Mouse (Mus musculus) kidney, embryonic 14.5 days (tissue): ENCODE results near the gene Dtx1. TPM values are rescaled to one million over a fixed set of nuclear protein-coding genes. Genes with fewer than 3 reads are reported as not detected.
A peak's percentile ranks its signal among the peaks of the same experiment; 100 is the strongest.

Experiments
- ATAC-seq: fragments of 200-750 bp; cut with Nextera tagmentation; 2 replicates; pipeline ENCODE4 v1.8.0; 2017; ENCODE audit warnings: moderate number of reproducible peaks, mild to moderate bottlenecking, moderate TSS enrichment, moderate library complexity; ENCODE audit not compliant: low FRiP score, low TSS enrichment
- H3K27ac ChIP-seq: fragments of 300-500 bp; sonication (generic); 2 replicates; pipeline ENCODE4 v1.5.1; 2014; ENCODE audit warnings: low read depth, mild to moderate bottlenecking, low read length, moderate library complexity, mixed read lengths
- H3K27me3 ChIP-seq: fragments of 300-500 bp; sonication (generic); 2 replicates; pipeline ENCODE4 v1.6.1; 2014; ENCODE audit warnings: mild to moderate bottlenecking, low read length; ENCODE audit not compliant: control insufficient read depth, insufficient read depth
- H3K36me3 ChIP-seq: fragments of 300-500 bp; sonication (generic); 2 replicates; pipeline ENCODE4 v1.6.1; 2014; ENCODE audit warnings: low read length, mixed read lengths; ENCODE audit not compliant: control insufficient read depth, insufficient read depth
- H3K4me1 ChIP-seq: fragments of 300-500 bp; sonication (generic); 2 replicates; pipeline ENCODE4 v1.6.1; 2014; ENCODE audit warnings: low read length, mixed read lengths; ENCODE audit not compliant: control insufficient read depth, insufficient read depth
- H3K4me2 ChIP-seq: fragments of 300-500 bp; sonication (generic); replicated peaks from 2 replicates; pipeline ENCODE4 v1.6.1; 2014; ENCODE audit warnings: low read depth, mild to moderate bottlenecking, low read length
- H3K4me3 ChIP-seq: fragments of 300-500 bp; sonication (generic); 2 replicates; pipeline ENCODE4 v1.5.1; 2014; ENCODE audit warnings: mild to moderate bottlenecking, low read length
- H3K9ac ChIP-seq: fragments of 300-500 bp; sonication (generic); 2 replicates; pipeline ENCODE4 v1.6.1; 2014; ENCODE audit warnings: low read depth, mild to moderate bottlenecking, low read length, moderate library complexity
- H3K9me3 ChIP-seq: fragments of 300-500 bp; sonication (generic); 2 replicates; pipeline ENCODE4 v1.6.1; 2016; ENCODE audit warnings: low read length; ENCODE audit not compliant: control insufficient read depth
- WGBS: fragments of 180-500 bp; shearing (Covaris S2); extraction: QIAGEN DNeasy Blood & Tissue Kit; methylation state at CpG from one replicate; pipeline ENCODE4 v1.1.7; 2014; 5-methylcytosine and 5-hydroxymethylcytosine counted together
- polyA plus RNA-seq: library from polyadenylated mRNA; unstranded; fragments of >200 nt; fragmentation: Nextera tagmentation; extraction: Ambion mirVana; gene quantifications from 2 replicates; pipeline ENCODE4 v1.2.1, GENCODE M21; 2014

Gene Dtx1
- polyA plus RNA-seq, 1 experiment from 2014 or later: 7.3 TPM

DNA sequence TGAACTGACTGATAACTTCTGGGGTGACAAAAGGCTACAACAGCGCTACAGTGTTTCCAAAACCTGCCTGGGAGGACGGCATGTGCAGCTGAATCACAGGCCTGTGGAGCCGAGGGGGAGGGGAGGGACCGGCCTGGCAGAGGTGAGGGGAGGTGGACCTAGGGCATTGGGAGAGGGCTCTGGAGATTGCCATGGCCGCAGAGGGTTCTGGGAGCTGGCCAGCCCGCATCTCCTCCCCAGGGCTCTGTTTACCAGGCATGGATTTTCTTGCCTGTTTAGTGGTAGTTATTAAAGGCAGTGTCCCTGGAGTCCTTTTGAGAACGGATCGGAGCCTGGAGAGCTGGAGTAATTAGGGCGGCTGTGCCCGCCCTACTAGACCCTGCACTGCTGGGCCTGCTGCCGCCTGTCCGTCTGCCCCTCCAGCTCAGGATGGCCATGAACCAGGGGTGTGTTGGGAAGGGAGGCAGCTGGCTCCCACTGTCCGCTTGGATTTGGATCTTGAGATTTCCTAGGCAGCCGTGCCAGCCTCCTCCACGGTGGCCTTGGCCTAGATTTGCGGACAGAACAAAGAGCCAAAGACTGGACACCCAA is 12.8 kb downstream of the Dtx1 start:
- H3K4me3 ChIP-seq: no peak overlapping the region
- WGBS: 50% methylated on average over 16 of the region's 16 CpGs
- H3K36me3 ChIP-seq: no peaks in the 10 kb centered on the region
- H3K9me3 ChIP-seq: no peaks in the 10 kb centered on the region
- peaks cover 31% of the 10 kb centered on the region for H3K27me3 ChIP-seq
- H3K4me2 ChIP-seq: no peak overlapping the region
- no peak overlapping the region for H3K27ac ChIP-seq
- H3K4me1 ChIP-seq: no peaks in the 10 kb centered on the region
- no peak overlapping the region for H3K9ac ChIP-seq
- ATAC-seq: no peak

DNA sequence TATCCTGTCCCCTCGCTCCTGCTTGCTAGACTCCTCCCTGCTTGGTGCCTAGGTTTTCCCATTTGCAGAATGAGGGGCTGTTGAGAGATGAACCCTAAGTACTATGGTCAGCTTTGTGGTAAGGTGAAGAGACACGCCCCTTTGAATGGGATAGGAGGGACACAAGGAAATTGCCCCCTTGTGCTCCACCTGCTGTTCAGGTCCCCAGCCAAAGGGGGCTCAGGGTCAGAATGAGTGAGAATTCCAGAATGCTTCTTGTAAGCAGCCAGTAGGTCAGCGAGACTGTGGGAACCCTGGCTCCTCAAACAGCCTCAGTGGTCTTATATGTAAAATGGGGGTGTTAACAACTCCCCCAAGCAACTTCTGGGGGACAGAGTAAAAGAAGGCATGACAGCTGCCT is 13.5 kb downstream of the Dtx1 start:
- Histone ChIP-seq H3K27ac (no peak overlapping the region), H3K4me2 (no peak overlapping the region), H3K9ac (no peak overlapping the region), H3K9me3 (no peaks in the 10 kb centered on the region), H3K4me3 (no peak overlapping the region), H3K4me1 (no peaks in the 10 kb centered on the region), H3K36me3 (no peaks in the 10 kb centered on the region), H3K27me3 (peaks cover 37% of the 10 kb centered on the region)
- no peak for ATAC-seq
- 48% methylated on average over 3 of the region's 3 CpGs for WGBS

DNA sequence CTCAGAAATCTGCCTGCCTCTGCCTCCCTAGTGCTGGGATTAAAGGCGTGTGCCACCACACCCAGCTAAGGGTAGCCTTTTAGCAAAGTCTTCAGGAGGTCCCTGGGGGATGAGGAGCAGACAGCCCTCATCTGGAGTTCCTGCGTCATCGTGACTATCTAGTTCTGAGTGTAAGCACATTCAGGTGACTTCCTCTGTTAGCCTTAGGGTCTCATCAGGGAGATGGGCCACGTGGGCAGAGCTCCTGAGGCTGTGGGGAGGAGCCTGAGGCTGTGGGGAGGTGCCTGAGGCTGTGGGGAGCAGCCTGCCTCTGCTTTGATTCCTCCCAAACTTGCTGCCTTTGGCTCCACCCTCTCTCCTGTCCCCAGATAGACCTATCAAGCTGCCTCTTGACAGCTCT is 14.9 kb downstream of the Dtx1 start:
- peaks cover 43% of the 10 kb centered on the region for H3K27me3 ChIP-seq
- no peaks in the 10 kb centered on the region for H3K36me3 ChIP-seq
- H3K4me2 ChIP-seq: no peak overlapping the region
- no peak overlapping the region for H3K9ac ChIP-seq
- H3K27ac ChIP-seq: no peak overlapping the region
- 0 out of 2 replicates have a peak, but pooled peaks cover 3% of the 10 kb centered on the region for H3K4me1 ChIP-seq
- ATAC-seq: no peak
- H3K9me3 ChIP-seq: no peaks in the 10 kb centered on the region
- no peak overlapping the region for H3K4me3 ChIP-seq
- WGBS: 60% methylated on average over 4 of the region's 4 CpGs

DNA sequence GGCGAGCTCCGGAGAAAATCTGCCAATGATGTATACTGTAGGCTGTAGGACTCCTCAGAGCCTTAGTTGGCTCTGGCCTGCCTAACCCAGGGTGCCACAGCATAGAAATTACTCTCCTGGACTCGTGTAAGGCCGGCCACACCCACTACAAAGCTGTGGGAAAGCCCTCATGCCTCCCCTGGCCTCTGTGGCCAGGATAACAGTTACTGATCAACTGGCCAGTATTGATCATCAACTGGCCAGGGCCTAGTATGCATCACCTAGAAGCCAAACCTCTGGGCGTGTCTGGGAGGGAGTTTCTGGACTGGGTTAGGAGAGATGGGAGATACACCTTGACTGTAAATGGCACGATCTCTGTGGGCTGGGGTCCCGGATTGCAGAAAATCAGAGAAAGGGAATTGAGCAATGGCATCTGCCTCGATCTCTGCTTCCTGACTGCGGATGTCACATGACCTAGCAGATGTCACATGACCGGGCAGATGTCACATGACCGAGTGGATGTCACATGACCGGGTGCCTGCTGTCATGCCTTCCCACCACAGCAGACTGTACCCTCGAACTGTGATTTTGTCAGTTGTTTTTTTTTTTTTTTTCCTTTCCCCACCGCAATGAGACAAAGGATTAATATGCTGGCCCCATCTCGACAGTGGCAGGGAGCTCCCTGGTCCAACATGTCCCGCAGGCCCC is 15.5 kb downstream of the Dtx1 start:
- H3K4me1 ChIP-seq: 0 out of 2 replicates have a peak, but pooled peaks cover 3% of the 10 kb centered on the region
- peaks cover 43% of the 10 kb centered on the region for H3K27me3 ChIP-seq
- no peaks in the 10 kb centered on the region for H3K9me3 ChIP-seq
- WGBS: 75% methylated on average over 16 of the region's 16 CpGs
- no peaks in the 10 kb centered on the region for H3K36me3 ChIP-seq
- no peak for ATAC-seq
- H3K4me3 ChIP-seq: no peak overlapping the region
- no peak overlapping the region for H3K4me2 ChIP-seq
- H3K9ac ChIP-seq: no peak overlapping the region
- no peak overlapping the region for H3K27ac ChIP-seq

DNA sequence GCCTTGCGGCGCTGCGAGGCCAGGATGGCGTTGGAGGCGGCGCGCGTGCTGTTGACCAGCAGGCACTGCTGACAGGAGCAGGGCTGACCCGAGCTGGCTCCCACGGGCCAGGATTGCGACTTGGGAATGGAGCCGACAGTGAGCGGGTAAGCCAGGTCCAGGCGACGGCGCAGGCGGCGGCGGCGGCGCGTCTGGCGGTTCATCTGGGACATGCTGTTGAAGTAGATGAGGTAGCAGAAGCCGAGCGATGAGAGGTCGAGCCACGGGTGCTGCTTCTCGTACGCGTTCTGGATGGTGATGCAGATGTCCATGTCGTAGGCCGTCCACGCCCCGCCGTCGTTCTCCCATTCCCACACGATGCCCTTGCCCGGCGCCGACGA is 17.0 kb downstream of the Dtx1 start:
- H3K4me3 ChIP-seq: peak overlapping the region; percentile 25
- ATAC-seq: no peak
- H3K4me2 ChIP-seq: peak overlapping the region; percentile 38
- WGBS: 4% methylated on average over 40 of the region's 41 CpGs
- no peak overlapping the region for H3K9ac ChIP-seq
- H3K27me3 ChIP-seq: peaks cover 38% of the 10 kb centered on the region
- H3K27ac ChIP-seq: no peak overlapping the region
- no peaks in the 10 kb centered on the region for H3K36me3 ChIP-seq
- 0 out of 2 replicates have a peak, but pooled peaks cover 3% of the 10 kb centered on the region for H3K4me1 ChIP-seq
- H3K9me3 ChIP-seq: no peaks in the 10 kb centered on the region

DNA sequence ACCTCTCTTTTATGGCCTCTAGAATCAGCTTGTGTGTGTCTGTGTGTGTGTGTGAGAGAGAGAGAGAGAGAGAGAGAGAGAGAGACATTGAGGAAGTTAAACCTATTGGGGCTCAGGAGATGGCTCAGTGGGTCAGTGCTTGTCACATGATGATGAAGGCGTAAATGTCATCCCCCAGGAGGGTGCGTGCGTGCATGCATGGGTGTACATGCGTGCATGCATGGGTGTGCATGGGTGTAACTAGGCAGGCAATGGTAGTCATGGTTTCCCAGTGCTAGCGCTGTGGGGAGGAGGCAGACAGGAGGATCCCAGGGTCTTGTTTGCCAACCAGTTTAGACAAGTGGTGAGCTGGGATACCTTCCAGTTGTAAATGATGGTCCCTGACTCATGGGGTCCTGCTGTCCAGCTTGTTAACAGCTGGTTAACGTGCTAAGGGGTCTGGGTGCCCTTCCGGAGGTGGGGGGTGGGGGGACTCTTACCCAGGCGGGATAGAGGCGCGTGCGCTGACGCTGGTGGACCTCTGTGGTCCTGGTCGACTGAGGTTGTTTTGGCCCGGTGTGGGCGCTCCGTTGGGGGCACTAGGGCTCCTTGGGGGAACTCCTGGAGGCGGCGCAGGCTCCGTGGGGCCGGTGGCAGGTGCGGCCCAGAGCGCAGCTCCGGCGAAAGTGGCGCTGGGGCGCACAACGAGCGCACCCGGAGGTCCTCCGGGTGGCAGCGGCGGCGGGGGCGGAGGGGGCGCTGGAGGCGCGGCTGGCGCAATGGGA is 17.6 kb downstream of the Dtx1 start:
- no peak for ATAC-seq
- whole genome bisulfite sequencing: 14% methylated on average over 34 of the region's 38 CpGs
- Histone ChIP-seq H3K27ac (no peak overlapping the region), H3K27me3 (peaks cover 38% of the 10 kb centered on the region), H3K9me3 (no peaks in the 10 kb centered on the region), H3K9ac (no peak overlapping the region), H3K4me3 (peak overlapping the region; percentile 25), H3K4me1 (0 out of 2 replicates have a peak, but pooled peaks cover 3% of the 10 kb centered on the region), H3K4me2 (peak overlapping the region; percentile 38), H3K36me3 (no peaks in the 10 kb centered on the region)

DNA sequence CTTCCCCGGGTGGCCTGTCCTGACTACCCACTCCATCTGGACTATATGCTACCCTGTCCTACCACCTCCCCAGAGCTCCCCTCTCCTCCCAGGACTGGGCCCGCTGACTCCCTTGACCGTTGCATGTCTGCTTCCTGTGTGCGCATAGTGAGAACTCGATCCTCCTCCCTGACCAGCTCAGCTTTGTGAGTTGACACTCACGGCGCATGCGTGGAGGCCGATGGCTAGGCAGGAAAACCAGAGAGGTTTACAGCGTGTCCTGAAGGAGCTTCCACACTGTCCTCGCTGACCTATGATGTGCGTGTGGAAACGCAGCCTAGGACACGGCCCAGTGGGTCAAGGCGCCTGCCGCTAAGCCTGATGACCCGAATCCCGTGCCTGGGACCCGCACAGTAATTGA is 19.7 kb downstream of the Dtx1 start:
- no peaks in the 10 kb centered on the region for H3K9me3 ChIP-seq
- WGBS: 51% methylated on average over 19 of the region's 19 CpGs
- H3K4me3 ChIP-seq: no peak overlapping the region
- no peak overlapping the region for H3K9ac ChIP-seq
- no peaks in the 10 kb centered on the region for H3K36me3 ChIP-seq
- 0 out of 2 replicates have a peak, but pooled peaks cover 3% of the 10 kb centered on the region for H3K4me1 ChIP-seq
- ATAC-seq: no peak; the same call in 1 of the 2 replicates
- no peak overlapping the region for H3K27ac ChIP-seq
- no peak overlapping the region for H3K4me2 ChIP-seq
- H3K27me3 ChIP-seq: peaks cover 41% of the 10 kb centered on the region

DNA sequence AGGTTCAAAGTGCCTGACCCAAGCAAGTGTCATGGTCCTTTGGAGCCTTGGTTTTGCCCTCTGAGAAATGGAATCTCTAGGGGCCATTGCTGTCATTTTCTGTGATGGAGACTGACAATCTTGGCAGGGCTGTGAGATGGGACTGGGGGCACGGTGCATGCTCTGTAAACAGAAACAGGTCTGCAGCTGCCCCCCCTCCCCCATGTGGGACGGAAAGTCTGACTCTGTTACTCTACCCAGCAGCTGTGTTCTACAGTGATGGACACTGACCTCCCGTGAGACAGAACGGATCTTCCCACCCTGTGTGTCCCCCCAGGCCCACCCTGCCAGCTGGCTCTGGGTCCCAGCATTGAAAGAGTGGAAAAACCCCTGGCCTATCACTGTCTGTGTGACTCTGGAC is 21.3 kb downstream of the Dtx1 start:
- H3K9ac ChIP-seq: no peak overlapping the region
- H3K9me3 ChIP-seq: no peaks in the 10 kb centered on the region
- no peak overlapping the region for H3K4me2 ChIP-seq
- H3K27ac ChIP-seq: no peak overlapping the region
- H3K27me3 ChIP-seq: peaks cover 30% of the 10 kb centered on the region
- ATAC-seq: no peak
- H3K4me1 ChIP-seq: 0 out of 2 replicates have a peak, but pooled peaks cover 3% of the 10 kb centered on the region
- H3K4me3 ChIP-seq: no peak overlapping the region
- H3K36me3 ChIP-seq: no peaks in the 10 kb centered on the region
- WGBS: 40% methylated on average over 4 of the region's 4 CpGs

DNA sequence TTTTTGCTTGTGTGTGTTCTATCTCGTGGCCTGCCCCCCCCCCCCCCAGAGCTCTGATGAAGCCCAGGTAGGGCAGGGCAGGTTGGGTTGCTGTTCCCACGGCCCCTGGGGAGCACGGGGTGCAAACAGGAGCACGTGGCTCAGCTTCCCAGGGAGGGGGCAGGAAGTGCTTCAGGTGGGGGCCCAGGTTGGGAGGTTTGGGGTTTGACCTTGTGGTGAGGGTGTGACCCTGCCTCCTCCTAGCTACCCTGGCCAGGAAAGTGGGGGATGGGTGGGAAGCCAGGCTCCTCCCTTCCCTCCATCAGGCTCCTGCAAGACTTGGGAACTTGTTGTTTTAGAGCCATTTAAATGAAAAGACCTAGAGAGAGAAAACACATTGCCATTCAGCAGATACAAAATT is 23.3 kb downstream of the Dtx1 start:
- no peak overlapping the region for H3K9ac ChIP-seq
- H3K27ac ChIP-seq: no peak overlapping the region
- H3K4me1 ChIP-seq: 0 out of 2 replicates have a peak, but pooled peaks cover 3% of the 10 kb centered on the region
- H3K36me3 ChIP-seq: no peaks in the 10 kb centered on the region
- no peaks in the 10 kb centered on the region for H3K9me3 ChIP-seq
- H3K27me3 ChIP-seq: peaks cover 12% of the 10 kb centered on the region
- 33% methylated on average over 4 of the region's 4 CpGs for WGBS
- H3K4me2 ChIP-seq: no peak overlapping the region
- H3K4me3 ChIP-seq: no peak overlapping the region
- ATAC-seq: no peak
